Mouse (Mus musculus) small intestine, adult 2 months (tissue): ENCODE measurements around the gene Crk. TPM values are rescaled to one million over a fixed set of nuclear protein-coding genes. Genes with fewer than 3 reads are reported as not detected.

Source experiments
- H3K27ac ChIP-seq: fragments of 200-500 bp; 2 replicates; pipeline ENCODE4 v1.5.1; 2012; ENCODE audit warnings: low read depth, low read length, control low read depth, inconsistent platforms; ENCODE audit not compliant: insufficient read depth
- H3K27me3 ChIP-seq: fragments of 200-500 bp; 2 replicates; pipeline ENCODE4 v1.6.1; 2012; ENCODE audit warnings: mild to moderate bottlenecking, moderate library complexity, low read length, inconsistent platforms; ENCODE audit not compliant: control insufficient read depth, insufficient read depth
- H3K36me3 ChIP-seq: fragments of 200-500 bp; 2 replicates; pipeline ENCODE4 v1.6.1; 2012; ENCODE audit warnings: mild to moderate bottlenecking, low read length, control low read depth, inconsistent platforms; ENCODE audit not compliant: control insufficient read depth, insufficient read depth
- H3K4me1 ChIP-seq: fragments of 200-500 bp; 2 replicates; pipeline ENCODE4 v1.6.1; 2012; ENCODE audit warnings: low read length, inconsistent platforms, mixed read lengths; ENCODE audit not compliant: control insufficient read depth, insufficient read depth, insufficient read length
- H3K4me3 ChIP-seq: fragments of 200-500 bp; 2 replicates; pipeline ENCODE4 v1.5.1; 2012; ENCODE audit warnings: low read depth, mild to moderate bottlenecking, control low read depth, inconsistent platforms, low read length, moderate library complexity
- CTCF ChIP-seq: fragments of 200-500 bp; IDR thresholded peaks from 2 replicates; pipeline ENCODE4 v1.5.1; 2012; ENCODE audit warnings: low read depth, mild to moderate bottlenecking, control low read depth, inconsistent platforms, low read length, moderate library complexity, mixed read lengths; ENCODE audit not compliant: insufficient replicate concordance, insufficient read length; ENCODE audit errors: extremely low read depth
- POLR2A ChIP-seq: fragments of 200-500 bp; IDR thresholded peaks from 2 replicates; pipeline ENCODE4 v1.6.1; 2012; ENCODE audit warnings: low read depth, mild to moderate bottlenecking, control low read depth, inconsistent platforms, low read length, moderate library complexity
- WGBS: fragments of 180-500 bp; shearing (Covaris S2); methylation state at CpG from one replicate; pipeline ENCODE4 v1.1.7; 2018; 5-methylcytosine and 5-hydroxymethylcytosine counted together
- polyA plus RNA-seq: library from polyadenylated mRNA; depleted of rRNA; stranded (reverse); fragments of >200 nt; gene quantifications from 2 replicates; pipeline ENCODE4 v1.2.3, GENCODE M21; 2012

Gene Crk
- polyA plus RNA-seq, 1 experiment, result 111 TPM

DNA sequence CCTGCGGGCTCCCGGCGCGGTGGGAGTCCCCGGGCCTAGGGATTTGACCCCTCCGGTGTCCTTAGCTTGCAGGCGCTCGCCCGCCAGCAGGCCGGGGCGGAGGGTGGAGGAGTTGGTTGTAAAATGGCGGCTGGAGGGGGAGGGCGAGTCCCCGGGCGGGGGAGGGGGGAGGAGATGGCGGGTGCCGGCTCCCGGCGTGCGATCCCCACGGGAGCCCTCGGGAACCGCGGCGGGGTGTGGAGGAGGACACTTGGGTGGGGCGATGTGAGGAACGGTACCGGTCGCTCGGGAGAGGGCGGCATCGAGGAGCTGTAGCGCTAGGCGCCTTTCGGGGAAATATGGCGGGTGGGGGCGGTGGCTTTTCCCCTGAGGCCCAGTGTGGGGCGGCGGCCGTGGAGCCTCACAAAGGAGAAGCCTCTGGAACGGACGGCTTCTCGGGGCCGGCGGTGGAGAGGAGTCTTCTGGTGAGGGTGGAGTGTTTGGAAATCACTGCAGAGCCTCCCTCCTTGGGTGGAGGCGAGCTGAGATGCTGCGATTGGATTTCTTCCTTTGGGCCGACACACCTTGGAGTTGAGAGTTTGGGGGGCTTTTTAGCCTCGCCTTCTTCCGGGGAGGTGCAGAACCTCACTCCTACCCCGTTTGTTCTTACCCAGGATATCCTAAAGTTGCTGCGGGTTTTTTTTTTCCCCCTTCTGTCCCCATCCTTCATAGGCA is 54.3 kb downstream of the Crk start:
- Histone ChIP-seq H3K4me3 (peak overlapping the region; percentile 63), H3K36me3 (no peaks in the 10 kb centered on the region), H3K27ac (peak overlapping the region; percentile 89), H3K4me1 (peaks cover 19% of the 10 kb centered on the region; the same call in 1 of the 2 replicates), H3K27me3 (no peaks in the 10 kb centered on the region)
- WGBS, result under 1% methylated on average over 52 of the region's 52 CpGs
- TF ChIP-seq POLR2A (0 out of 2 replicates have a peak, but pooled peaks have one; percentile 31), CTCF (no peak)

DNA sequence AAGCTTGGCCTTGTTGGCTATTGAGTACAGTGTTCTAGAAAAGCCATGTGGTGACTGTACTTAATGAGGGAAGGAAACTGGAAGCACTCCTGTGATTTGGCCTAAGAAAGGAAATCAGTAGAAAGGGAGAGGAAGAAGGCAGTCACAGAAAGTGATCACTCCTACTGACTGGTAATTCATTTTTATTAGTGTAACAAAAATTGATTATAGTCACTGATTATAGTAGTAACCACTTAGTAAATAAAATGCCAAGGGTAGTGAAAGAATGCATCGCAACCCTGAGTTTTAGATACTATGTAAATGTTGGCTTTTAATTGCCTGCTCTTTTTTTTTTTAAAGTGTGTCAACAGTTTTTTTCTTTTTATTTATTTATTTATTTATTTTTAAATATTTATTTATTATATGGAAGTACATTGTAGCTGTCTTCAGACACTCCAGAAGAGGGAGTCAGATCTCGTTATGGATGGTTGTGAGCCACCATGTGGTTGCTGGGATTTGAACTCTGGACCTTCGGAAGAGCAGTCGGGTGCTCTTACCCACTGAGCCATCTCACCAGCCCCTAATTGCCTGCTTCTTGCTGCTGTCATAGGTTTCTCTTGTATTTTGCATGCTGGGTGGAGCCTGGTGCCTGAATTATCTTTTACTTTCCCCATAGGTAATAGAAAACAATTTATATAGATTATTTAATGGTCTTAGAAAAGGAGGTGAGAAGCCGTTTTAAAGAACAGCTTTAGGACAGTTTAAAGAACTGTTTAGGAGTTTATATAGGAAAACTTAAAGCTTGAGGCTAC is 56.6 kb downstream of the Crk start:
- peaks cover 2% of the 10 kb centered on the region; the same call in 1 of the 2 replicates for H3K36me3 ChIP-seq
- no peak overlapping the region for H3K4me3 ChIP-seq
- H3K27ac ChIP-seq, result no peak overlapping the region
- no peak for TF ChIP-seq POLR2A
- H3K4me1 ChIP-seq, result peaks cover 21% of the 10 kb centered on the region; the same call in 1 of the 2 replicates
- 24% methylated on average over 5 of the region's 5 CpGs for WGBS
- H3K27me3 ChIP-seq, result no peaks in the 10 kb centered on the region

DNA sequence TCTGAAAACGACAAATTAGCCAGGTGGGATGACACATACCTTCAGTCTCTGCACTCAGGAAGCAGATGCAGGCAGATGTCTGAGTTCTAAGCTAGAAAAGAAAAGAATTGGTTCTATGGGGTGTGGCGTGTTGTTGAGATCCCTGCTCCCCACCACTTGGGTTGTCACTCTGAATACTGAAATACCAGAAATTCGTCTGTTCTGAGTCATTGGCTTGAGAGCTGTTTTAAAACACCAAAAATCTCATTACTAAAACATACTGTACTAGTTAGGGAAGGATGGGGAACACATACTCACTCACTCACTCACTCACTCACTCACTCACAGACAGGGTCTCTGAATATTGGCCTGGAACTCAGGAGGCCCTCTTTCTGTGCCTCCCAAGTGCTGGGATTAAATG is 57.9 kb downstream of the Crk start:
- Histone ChIP-seq H3K36me3 (peaks cover 2% of the 10 kb centered on the region; the same call in 1 of the 2 replicates), H3K27ac (no peak overlapping the region; the same call in 1 of the 2 replicates), H3K27me3 (no peaks in the 10 kb centered on the region), H3K4me3 (no peak overlapping the region), H3K4me1 (peaks cover 23% of the 10 kb centered on the region; the same call in 1 of the 2 replicates)
- TF ChIP-seq CTCF, result no peak
- no peak for TF ChIP-seq POLR2A
- 25% methylated on average over 3 of the region's 3 CpGs for WGBS

DNA sequence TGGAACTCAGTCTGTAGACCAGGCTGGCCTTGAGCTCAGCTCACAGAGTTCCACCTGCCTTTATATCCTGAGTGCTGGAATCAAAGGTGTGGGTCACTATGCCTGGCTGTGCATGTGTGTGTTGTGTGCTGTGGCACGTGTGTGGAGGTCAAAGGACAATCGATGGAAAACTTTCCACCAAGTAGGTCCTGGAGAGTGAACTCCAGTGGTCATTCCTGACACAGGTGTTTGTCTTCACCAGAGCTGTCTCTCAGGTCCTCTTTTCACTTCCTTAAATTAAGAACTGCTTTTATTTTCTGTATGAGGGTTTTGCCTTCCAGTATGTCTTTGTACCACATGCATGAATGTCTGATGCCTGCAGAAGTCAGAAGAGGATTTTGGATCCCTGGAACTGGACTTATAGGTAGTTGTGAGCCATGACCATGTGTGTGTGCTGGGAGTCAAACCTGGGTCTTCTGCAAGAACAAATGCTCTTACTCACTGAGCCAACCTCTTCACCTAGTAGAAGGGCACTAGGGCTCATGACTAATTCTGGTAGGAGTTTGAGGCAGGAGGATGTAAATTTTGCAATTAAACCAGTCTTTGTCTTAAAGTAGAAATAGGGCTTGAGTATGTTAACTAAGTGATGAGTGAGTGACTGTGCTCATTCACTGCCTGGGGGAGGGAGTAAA is 58.9 kb downstream of the Crk start:
- no peak overlapping the region for H3K4me3 ChIP-seq
- H3K27ac ChIP-seq, result no peak overlapping the region
- no peak for TF ChIP-seq CTCF
- no peak for TF ChIP-seq POLR2A
- H3K27me3 ChIP-seq, result no peaks in the 10 kb centered on the region
- peaks cover 2% of the 10 kb centered on the region; the same call in 1 of the 2 replicates for H3K36me3 ChIP-seq
- WGBS, result 27% methylated on average over 2 of the region's 2 CpGs
- H3K4me1 ChIP-seq, result peaks cover 23% of the 10 kb centered on the region; the same call in 1 of the 2 replicates

DNA sequence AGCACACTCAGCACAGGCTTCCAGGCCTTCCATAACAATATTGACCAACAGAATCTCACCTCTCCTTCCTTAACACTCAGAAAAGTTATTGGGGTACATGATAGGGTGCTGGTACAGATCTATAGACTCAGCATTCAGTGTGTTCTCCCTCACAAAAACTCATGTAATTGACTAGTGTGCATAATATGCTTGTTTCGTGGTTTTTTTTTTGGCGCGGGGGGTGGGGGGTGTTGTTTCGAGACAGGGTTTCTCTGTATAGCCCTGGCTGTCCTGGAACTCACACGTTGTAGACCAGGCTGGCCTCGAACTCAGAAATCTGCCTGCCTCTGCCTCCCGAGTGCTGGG is 59.4 kb downstream of the Crk start:
- Histone ChIP-seq H3K4me1 (peaks cover 23% of the 10 kb centered on the region; the same call in 1 of the 2 replicates), H3K4me3 (no peak overlapping the region), H3K36me3 (peaks cover 2% of the 10 kb centered on the region; the same call in 1 of the 2 replicates), H3K27ac (no peak overlapping the region), H3K27me3 (no peaks in the 10 kb centered on the region)
- TF ChIP-seq POLR2A (no peak), CTCF (no peak)
- WGBS, result 81% methylated on average over 7 of the region's 7 CpGs

DNA sequence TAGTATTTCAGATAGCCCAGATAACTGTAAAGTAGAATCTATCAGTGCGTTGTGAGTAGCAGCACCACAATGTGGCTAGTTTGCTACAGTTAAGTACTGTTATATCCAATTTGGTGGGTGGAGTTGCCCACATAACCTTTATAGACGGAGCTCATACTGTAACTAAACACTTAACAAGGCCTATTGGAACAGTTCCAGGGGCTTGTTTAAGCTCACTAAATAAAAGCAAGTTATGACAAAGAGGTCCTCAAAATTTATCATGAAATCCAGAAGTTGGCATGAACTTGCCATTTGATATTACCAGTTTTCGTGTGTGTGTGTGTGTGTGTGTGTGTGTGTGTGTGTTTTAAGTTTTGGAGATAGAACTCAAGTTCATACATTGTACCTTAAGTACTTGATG is 61.1 kb downstream of the Crk start:
- Histone ChIP-seq H3K27ac (no peak overlapping the region), H3K27me3 (no peaks in the 10 kb centered on the region), H3K4me3 (no peak overlapping the region), H3K4me1 (peaks cover 18% of the 10 kb centered on the region; the same call in 1 of the 2 replicates), H3K36me3 (peaks cover 2% of the 10 kb centered on the region; the same call in 1 of the 2 replicates)
- TF ChIP-seq CTCF (no peak), POLR2A (no peak)
- 38% methylated on average over 3 of the region's 3 CpGs for WGBS
